Mouse (Mus musculus) olfactory bulb, adult 2 months (tissue): ENCODE data around the gene Ppt2.

Experiments
- CTCF ChIP-seq: fragments of 200-500 bp; IDR thresholded peaks from 2 replicates; pipeline ENCODE4 v1.5.1; 2012; ENCODE audit warnings: low read depth, mild to moderate bottlenecking, low read length, moderate library complexity; ENCODE audit not compliant: insufficient read depth
- POLR2A ChIP-seq: fragments of 200-500 bp; IDR thresholded peaks from 2 replicates; pipeline ENCODE4 v1.6.1; 2012; ENCODE audit warnings: mild to moderate bottlenecking, low read depth, low read length, moderate library complexity; ENCODE audit not compliant: insufficient read depth

DNA sequence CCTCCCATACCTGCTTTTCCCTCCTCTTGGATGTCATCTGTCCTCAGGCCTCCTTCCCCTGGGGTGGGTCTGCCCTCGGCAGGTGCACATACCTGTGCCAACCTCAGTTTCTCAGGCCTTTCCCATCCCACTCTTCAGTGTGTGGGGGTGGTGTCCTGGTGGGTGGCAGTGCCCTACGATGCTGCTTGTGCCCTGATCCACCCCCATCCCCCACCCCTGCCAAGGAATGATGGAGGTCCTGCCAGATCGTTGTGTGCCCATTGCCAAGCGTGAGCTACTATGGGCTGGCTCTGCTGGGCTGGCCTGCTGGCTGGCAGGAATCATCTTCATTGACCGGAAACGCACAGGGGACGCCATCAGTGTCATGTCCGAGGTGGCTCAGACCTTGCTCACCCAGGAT is 17.3 kb downstream of the Ppt2 start:
- no peak for TF ChIP-seq CTCF
- TF ChIP-seq POLR2A, result no peak
